Mouse (Mus musculus): ENCODE data around the gene Ehbp1.

Gene Ehbp1

GRCm38 (mm10) chr11:22000316-22001076 lies 341.6 kb downstream of the Ehbp1 start:
- no peak for DNase-seq (ENCODE audit: low read depth)

- DNase-seq (ENCODE audit: low read depth), result no peak
Observed at GRCm38 (mm10) chr11:21999396-22000315, 342.4 kb downstream of the Ehbp1 start.

GRCm38 (mm10) chr11:21998141-21999047 lies 343.7 kb downstream of the Ehbp1 start:
- no peak for DNase-seq (ENCODE audit: low read depth)

GRCm38 (mm10) chr11:21997561-21998140 lies 344.4 kb downstream of the Ehbp1 start:
- no peak for DNase-seq (ENCODE audit: low read depth)

- DNase-seq (ENCODE audit: low read depth), result no peak
Observed at GRCm38 (mm10) chr11:21996661-21997560, 345.2 kb downstream of the Ehbp1 start.

GRCm38 (mm10) chr11:21996325-21996647 lies 345.8 kb downstream of the Ehbp1 start:
- no peak for DNase-seq (ENCODE audit: low read depth)

- DNase-seq (ENCODE audit: low read depth), result no peak
Observed at GRCm38 (mm10) chr11:21995534-21996324, 346.4 kb downstream of the Ehbp1 start.

- DNase-seq (ENCODE audit: low read depth), result no peak
Observed at GRCm38 (mm10) chr11:21994377-21995370, 347.4 kb downstream of the Ehbp1 start.

GRCm38 (mm10) chr11:21993597-21994376 lies 348.3 kb downstream of the Ehbp1 start:
- DNase-seq (ENCODE audit: low read depth), result no peak

GRCm38 (mm10) chr11:21992761-21993596 lies 349.1 kb downstream of the Ehbp1 start:
- DNase-seq (ENCODE audit: low read depth), result no peak

GRCm38 (mm10) chr11:21988398-21988946 lies 353.6 kb downstream of the Ehbp1 start:
- DNase-seq (ENCODE audit: low read depth), result no peak

GRCm38 (mm10) chr11:21985118-21985517 lies 357.0 kb downstream of the Ehbp1 start:
- DNase-seq (ENCODE audit: low read depth), result no peak

GRCm38 (mm10) chr11:21974005-21974531 lies 368.0 kb downstream of the Ehbp1 start:
- DNase-seq (ENCODE audit: low read depth), result peak; percentile 29

GRCm38 (mm10) chr11:21973597-21973996 lies 368.5 kb downstream of the Ehbp1 start:
- DNase-seq (ENCODE audit: low read depth), result peak; percentile 69

- no peak for DNase-seq (ENCODE audit: low read depth)
Observed at GRCm38 (mm10) chr11:21968922-21969321, 373.2 kb downstream of the Ehbp1 start.
